In the genomic region with DNA sequence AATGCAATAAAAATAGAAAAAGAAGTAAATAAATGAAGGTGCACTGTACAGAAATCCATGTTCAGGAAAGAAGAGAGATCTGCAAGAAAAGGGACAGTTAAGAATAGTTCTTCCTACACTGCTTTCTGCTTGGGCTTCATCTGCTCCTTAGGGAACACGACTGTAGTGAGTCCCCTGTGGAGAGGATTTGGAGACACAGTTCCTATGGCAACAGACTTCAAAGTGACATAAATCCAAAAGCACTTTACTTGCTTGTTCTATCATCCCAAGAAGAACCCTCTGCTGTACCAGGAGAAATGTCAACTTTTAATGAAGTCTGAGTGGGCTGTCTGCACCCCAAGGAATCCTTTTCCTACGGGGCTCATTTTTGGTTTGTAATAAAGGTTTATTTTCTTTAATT, we compare ENCODE assay signal across 20 mouse cellular contexts. TPM values are rescaled to one million over a fixed set of nuclear protein-coding genes. Genes with fewer than 3 reads are reported as not detected.
DNase-seq lines count a peak whose midpoint lies in the region.
"Had no signal": no experiment of that assay in that cellular context is flagged by ENCODE, and none has a peak within 500 bp of the region (broad histone marks: within the 10 kb centered on the region; RNA-seq: fewer than 3 reads in every experiment).

No protein-coding gene starts in this region.

- peak; percentile 57 to 67 for DNase-seq in frontal cortex, adult 2 months (ENCODE audit: extremely low spot score in 1 of 2, low spot score in 1 of 2)
- DNase-seq in frontal cortex, postnatal 25 days (ENCODE audit: low spot score in 2 of 2), result no peak
- DNase-seq in right cerebral cortex, adult 18-20 months, result peak; percentile 57
- DNase-seq in right cerebral cortex, postnatal 14 days, result no peak
- peak; percentile 7 for DNase-seq in layer of hippocampus, adult 9-10 months (ENCODE audit: low spot score)
- peak; percentile 87 for DNase-seq in telencephalon, adult 2 months (ENCODE audit: low read depth, low spot score)
- no peak for DNase-seq in liver
- DNase-seq in spleen, postnatal 14 days (ENCODE audit: low spot score in 2 of 2), result no peak
- DNase-seq: adrenal gland, postnatal 14 days; cerebellum, postnatal 14 days; heart, adult 11 months; kidney, adult 8-10 months; lung, embryonic 14.5 days had no signal

RNA-seq across cellular contexts. Expression of gene Olfr145, which starts 5.6 kb away (rescaled TPM):
- not detected in 2 replicates for polyA plus RNA-seq in frontal cortex, adult 2 months (2012; rRNA removed)
- polyA plus RNA-seq: C2C12; heart, postnatal 0 days; hindbrain, embryonic 14.5 days; large intestine, adult 2 months; limb, embryonic 15.5 days; lung, embryonic 14.5 days; spleen, adult 2 months; testis, adult 2 months had no signal

RNA-seq across cellular contexts. Expression of gene Olfr878, which starts 26.7 kb away (rescaled TPM):
- 0.04 TPM in 1 of 2 replicates, not detected in the other for polyA plus RNA-seq in frontal cortex, adult 2 months (2012; rRNA removed)
- polyA plus RNA-seq: C2C12; heart, postnatal 0 days; hindbrain, embryonic 14.5 days; large intestine, adult 2 months; limb, embryonic 15.5 days; lung, embryonic 14.5 days; spleen, adult 2 months; testis, adult 2 months had no signal

RNA-seq across cellular contexts. Expression of gene Olfr877, which starts 36.9 kb away (rescaled TPM):
- polyA plus RNA-seq in frontal cortex, adult 2 months (2012; rRNA removed), result 0.28 and 0.34 TPM in 2 replicates
- polyA plus RNA-seq: C2C12; heart, postnatal 0 days; hindbrain, embryonic 14.5 days; large intestine, adult 2 months; limb, embryonic 15.5 days; lung, embryonic 14.5 days; spleen, adult 2 months; testis, adult 2 months had no signal

Comparison
In these comparisons a context has a peak if more than half of its experiments do, and no peak if none do; other contexts are left out.
1. DNase-seq: peak in frontal cortex, adult 2 months (2 of 2), right cerebral cortex, adult 18-20 months (single experiment), layer of hippocampus, adult 9-10 months (single experiment) and telencephalon, adult 2 months (single experiment); none in frontal cortex, postnatal 25 days (0 of 2), right cerebral cortex, postnatal 14 days (single experiment), liver (single experiment) and spleen, postnatal 14 days (0 of 2).